Mouse (Mus musculus) heart, embryonic 11.5 days (tissue): ENCODE results near the gene Zfp655. TPM values are rescaled to one million over a fixed set of nuclear protein-coding genes. Genes with fewer than 3 reads are reported as not detected.

Experiments used
- ATAC-seq: fragments of 200-750 bp; cut with Nextera tagmentation; replicated peaks from 2 replicates; pipeline ENCODE4 v1.8.0; 2017; ENCODE audit warnings: moderate library complexity; ENCODE audit not compliant: insufficient number of reproducible peaks, low FRiP score, low TSS enrichment
- H3K27ac ChIP-seq: fragments of 300-500 bp; sonication (generic); 2 replicates; pipeline ENCODE4 v1.5.1; 2014; ENCODE audit warnings: mild to moderate bottlenecking, low read depth, low read length
- H3K27me3 ChIP-seq: fragments of 300-500 bp; sonication (generic); 2 replicates; pipeline ENCODE4 v1.6.1; 2014; ENCODE audit warnings: mild to moderate bottlenecking, low read length, mixed read lengths; ENCODE audit not compliant: control insufficient read depth, insufficient read depth
- H3K36me3 ChIP-seq: fragments of 300-500 bp; sonication (generic); 2 replicates; pipeline ENCODE4 v1.6.1; 2014; ENCODE audit warnings: mild to moderate bottlenecking, low read length, moderate library complexity, mixed read lengths; ENCODE audit not compliant: control insufficient read depth, insufficient read depth
- H3K4me1 ChIP-seq: fragments of 300-500 bp; sonication (generic); 2 replicates; pipeline ENCODE4 v1.6.1; 2014; ENCODE audit warnings: low read length; ENCODE audit not compliant: control insufficient read depth, insufficient read depth
- H3K4me2 ChIP-seq: fragments of 300-500 bp; sonication (generic); 2 replicates; pipeline ENCODE4 v1.6.1; 2014; ENCODE audit warnings: mild to moderate bottlenecking, moderate library complexity
- H3K4me3 ChIP-seq: fragments of 300-500 bp; sonication (generic); 2 replicates; pipeline ENCODE4 v1.5.1; 2014; ENCODE audit warnings: low read depth, low read length
- H3K9ac ChIP-seq: fragments of 300-500 bp; sonication (generic); 2 replicates; pipeline ENCODE4 v1.6.1; 2014; ENCODE audit warnings: mild to moderate bottlenecking, low read depth, low read length, moderate library complexity
- H3K9me3 ChIP-seq: fragments of 300-500 bp; sonication (generic); replicated peaks from 2 replicates; pipeline ENCODE4 v1.6.1; 2016; ENCODE audit warnings: low read length; ENCODE audit not compliant: control insufficient read depth
- WGBS: fragments of 180-500 bp; shearing (Covaris S2); extraction: QIAGEN DNeasy Blood & Tissue Kit; methylation state at CpG from one replicate; pipeline ENCODE4 v1.1.7; 2014; ENCODE audit not compliant: insufficient replicate concordance; 5-methylcytosine and 5-hydroxymethylcytosine counted together
- polyA plus RNA-seq: library from polyadenylated mRNA; unstranded; fragments of >200 nt; fragmentation: Nextera tagmentation; extraction: Ambion mirVana; gene quantifications from 2 replicates; pipeline ENCODE4 v1.2.1, GENCODE M21; 2014

Zfp655 gene
- 33.2 and 34.1 TPM in 2 replicates for polyA plus RNA-seq

DNA sequence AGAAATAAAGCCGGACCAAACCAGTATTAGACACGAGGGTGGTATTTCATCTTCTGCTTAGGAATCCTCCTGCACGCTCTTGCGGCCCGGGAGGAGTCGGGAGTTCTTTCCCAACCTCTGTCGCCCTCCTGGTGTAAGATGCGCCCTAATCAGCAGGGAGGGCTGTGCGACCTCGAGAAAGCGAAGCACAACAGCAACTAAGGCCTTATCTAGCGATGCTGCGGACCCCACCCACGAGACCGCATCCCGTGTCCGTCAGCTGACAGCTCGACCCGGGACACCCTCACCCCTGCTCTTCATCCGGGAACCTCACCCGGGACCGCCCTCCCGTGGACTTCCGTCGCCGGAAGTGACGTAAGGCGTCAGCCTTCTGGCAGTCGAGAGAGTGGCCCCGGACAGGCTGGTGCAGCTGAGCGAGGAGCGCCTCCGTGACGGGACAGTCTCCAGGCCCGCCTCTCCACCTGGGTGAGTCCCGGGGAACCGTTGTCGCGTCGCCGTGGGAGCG lies at the start of gene Zfp655:
Zfp655 (plus strand) TSS at position 349 of the 505 bp plus-strand sequence.
- H3K4me2 ChIP-seq: peak within 1 kb of the TSS; percentile 73
- under 1% methylated on average over 39 of the region's 42 CpGs for WGBS

DNA sequence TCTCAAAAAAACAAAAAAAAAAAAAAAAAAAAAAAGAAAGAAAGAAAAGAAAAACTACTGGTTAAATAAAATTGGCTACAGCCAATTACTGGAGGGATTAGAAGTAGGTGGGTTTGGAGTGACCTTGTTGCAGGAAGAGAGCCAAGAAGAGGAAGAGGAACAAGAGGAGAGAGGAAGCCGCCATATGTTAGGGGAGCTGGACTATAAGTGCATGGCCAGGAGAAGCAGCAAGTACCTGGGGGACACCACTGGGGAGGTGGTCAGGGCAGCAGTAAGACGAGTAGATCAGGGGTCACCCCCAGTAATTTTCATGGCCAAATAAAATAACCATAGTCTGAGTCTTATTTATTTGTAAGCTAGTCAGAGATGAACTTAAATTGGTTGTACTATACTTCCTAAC lies 46.3 kb upstream of the Zfp655 start:
- Histone ChIP-seq H3K4me3 (no peak overlapping the region), H3K27me3 (no peaks in the 10 kb centered on the region), H3K9ac (no peak overlapping the region), H3K9me3 (no peaks in the 10 kb centered on the region), H3K4me2 (no peak overlapping the region), H3K27ac (no peak overlapping the region), H3K4me1 (peaks cover 11% of the 10 kb centered on the region), H3K36me3 (peaks cover 62% of the 10 kb centered on the region)
- WGBS: 95% methylated on average over 2 of the region's 2 CpGs
- no peak for ATAC-seq

More for the DNA sequence above, at the start of gene Zfp655:
- H3K27ac ChIP-seq: peak within 1 kb of the TSS; percentile 88
- no peaks in the 10 kb centered on the region for H3K9me3 ChIP-seq
- peak within 1 kb of the TSS; percentile 100 for H3K4me3 ChIP-seq
- peaks cover 20% of the 10 kb centered on the region for H3K36me3 ChIP-seq
- H3K9ac ChIP-seq: peak within 1 kb of the TSS; percentile 98
- H3K27me3 ChIP-seq: no peaks in the 10 kb centered on the region
- ATAC-seq: peak; percentile 98
- H3K4me1 ChIP-seq: peaks cover 9% of the 10 kb centered on the region; the same call in 1 of the 2 replicates

DNA sequence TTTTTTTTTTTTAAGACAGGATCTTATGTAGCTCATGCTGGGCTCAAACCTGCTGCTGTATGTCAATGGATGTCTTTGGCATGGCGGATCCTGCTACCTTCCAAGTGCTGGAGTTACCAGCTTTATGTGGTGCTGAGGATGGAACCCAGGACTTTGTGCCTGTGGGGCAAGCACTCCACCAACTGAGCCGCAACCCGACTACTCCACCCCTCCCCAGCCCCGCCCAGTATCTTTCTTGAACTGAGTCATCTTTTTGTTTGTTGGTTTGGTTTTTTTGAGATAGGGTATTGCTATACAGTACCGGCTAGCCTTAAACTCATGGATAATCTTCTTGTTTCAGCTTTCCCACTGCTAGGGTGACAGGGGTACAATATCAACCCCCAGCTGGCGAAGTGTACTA lies 42.1 kb upstream of the Zfp655 start:
- no peaks in the 10 kb centered on the region for H3K9me3 ChIP-seq
- H3K36me3 ChIP-seq: peaks cover 31% of the 10 kb centered on the region
- peaks cover 13% of the 10 kb centered on the region for H3K4me1 ChIP-seq
- no peak overlapping the region for H3K27ac ChIP-seq
- no peaks in the 10 kb centered on the region for H3K27me3 ChIP-seq
- WGBS: 84% methylated on average over 6 of the region's 6 CpGs
- H3K9ac ChIP-seq: no peak overlapping the region
- H3K4me2 ChIP-seq: peak overlapping the region; percentile 94
- no peak for ATAC-seq
- H3K4me3 ChIP-seq: peak overlapping the region; percentile 82; the same call in 1 of the 2 replicates

DNA sequence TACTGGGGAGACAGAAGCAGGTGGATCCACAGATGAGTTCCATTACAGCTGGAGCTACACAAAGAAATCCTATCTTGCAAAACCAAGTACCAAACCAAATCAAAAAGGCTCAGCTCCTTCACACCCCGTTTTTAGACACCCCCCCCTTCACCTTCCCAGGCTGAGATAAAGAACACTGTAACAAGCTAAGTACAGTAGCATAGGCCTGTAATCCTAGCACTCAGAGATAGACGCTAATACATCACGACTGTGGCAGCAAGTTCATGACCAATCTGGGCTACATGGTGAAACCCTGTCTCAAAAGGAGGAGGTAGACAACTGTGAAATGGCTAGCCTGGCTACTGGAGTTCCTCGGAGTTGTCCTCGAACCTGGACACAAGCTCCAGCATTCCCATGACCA lies 41.1 kb upstream of the Zfp655 start:
- H3K36me3 ChIP-seq: peaks cover 30% of the 10 kb centered on the region
- peak overlapping the region; percentile 95; the same call in 1 of the 2 replicates for H3K27ac ChIP-seq
- H3K9me3 ChIP-seq: no peaks in the 10 kb centered on the region
- no peak for ATAC-seq
- H3K4me2 ChIP-seq: peak overlapping the region; percentile 94
- no peaks in the 10 kb centered on the region for H3K27me3 ChIP-seq
- 24% methylated on average over 5 of the region's 5 CpGs for WGBS
- H3K4me3 ChIP-seq: peak overlapping the region; percentile 82
- H3K9ac ChIP-seq: peak overlapping the region; percentile 99
- H3K4me1 ChIP-seq: peaks cover 13% of the 10 kb centered on the region

DNA sequence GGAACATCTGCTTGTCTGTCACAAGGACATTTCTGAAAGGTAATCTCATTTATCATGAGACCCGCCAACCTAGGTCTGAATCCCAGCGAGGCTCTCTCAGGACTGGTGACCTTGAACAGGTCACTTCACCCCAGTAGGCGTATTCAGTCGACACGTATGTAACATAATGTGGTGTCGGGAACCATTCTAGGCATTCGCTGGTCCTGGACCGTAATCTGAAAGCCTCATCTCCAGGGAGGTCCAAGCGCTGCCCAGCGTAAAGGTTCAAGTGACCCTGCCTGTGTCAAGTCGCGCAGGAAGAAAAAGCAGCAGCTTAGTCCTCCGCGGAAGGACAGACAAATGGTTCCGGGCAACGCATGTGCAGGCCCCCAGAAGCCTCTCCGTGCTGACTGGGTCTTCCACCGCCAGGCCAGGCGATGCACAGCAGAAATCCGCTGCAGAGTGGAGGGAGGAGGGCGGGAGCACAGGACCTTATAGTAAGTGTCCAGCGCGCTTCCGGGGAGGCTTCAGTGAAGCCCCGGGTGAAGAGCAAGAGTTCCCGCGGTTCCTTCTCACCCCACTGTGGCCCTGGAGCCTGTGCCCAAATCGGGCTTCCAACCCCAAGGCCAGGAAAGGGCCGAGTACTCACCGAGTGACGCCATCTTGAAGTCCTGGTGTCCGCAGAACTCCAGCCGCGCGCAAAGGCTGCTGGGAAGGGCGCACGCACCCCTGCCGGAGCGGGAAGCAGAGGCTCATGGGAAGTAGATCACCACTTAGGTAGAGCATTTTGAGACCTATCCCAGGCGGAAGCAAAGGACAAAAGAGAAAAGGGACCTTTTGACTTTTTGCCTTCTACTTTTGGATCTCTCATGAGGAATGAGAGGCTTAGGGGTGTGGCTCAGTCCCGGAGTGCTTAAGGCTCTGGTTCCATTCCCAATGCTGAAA lies 40.4 kb upstream of the Zfp655 start:
- H3K4me1 ChIP-seq: peaks cover 13% of the 10 kb centered on the region
- peak; percentile 84 for ATAC-seq
- H3K27ac ChIP-seq: peak overlapping the region; percentile 95
- H3K9ac ChIP-seq: peak overlapping the region; percentile 99
- peaks cover 27% of the 10 kb centered on the region for H3K36me3 ChIP-seq
- no peaks in the 10 kb centered on the region for H3K27me3 ChIP-seq
- 1% methylated on average over 41 of the region's 41 CpGs for WGBS
- peak overlapping the region; percentile 82 for H3K4me3 ChIP-seq
- peak overlapping the region; percentile 94 for H3K4me2 ChIP-seq
- H3K9me3 ChIP-seq: no peaks in the 10 kb centered on the region

DNA sequence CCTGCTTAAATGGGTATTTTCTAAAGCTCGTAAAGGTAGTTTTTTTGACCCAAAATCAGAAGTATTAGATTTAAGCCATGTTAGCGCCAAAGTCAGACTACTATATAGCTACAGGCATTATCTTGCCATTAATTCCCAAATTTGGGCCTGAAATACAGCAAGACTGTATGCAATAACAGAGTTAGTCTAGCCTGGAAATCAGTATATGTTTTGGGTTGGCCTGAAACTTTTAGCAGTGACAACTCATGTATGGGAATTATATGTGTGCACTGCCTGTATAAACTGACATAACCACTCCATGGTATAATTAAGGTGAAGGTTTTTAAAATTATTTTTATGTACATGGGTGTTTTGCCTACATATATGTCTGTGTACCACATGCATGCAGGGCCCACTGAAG lies 39.6 kb upstream of the Zfp655 start, which contains the start of gene Atp5j2:
Atp5j2 (minus strand) TSS at position 101 of the 400 bp plus-strand sequence.
- 87% methylated on average over 2 of the region's 2 CpGs for WGBS
- H3K4me2 ChIP-seq: peak within 1 kb of the TSS; percentile 94
- no peak for ATAC-seq
- H3K4me3 ChIP-seq: peak within 1 kb of the TSS; percentile 82
- H3K9ac ChIP-seq: peak within 1 kb of the TSS; percentile 99
- no peaks in the 10 kb centered on the region for H3K9me3 ChIP-seq
- H3K27me3 ChIP-seq: no peaks in the 10 kb centered on the region
- H3K27ac ChIP-seq: peak within 1 kb of the TSS; percentile 95
- H3K36me3 ChIP-seq: peaks cover 19% of the 10 kb centered on the region
- peaks cover 13% of the 10 kb centered on the region for H3K4me1 ChIP-seq

DNA sequence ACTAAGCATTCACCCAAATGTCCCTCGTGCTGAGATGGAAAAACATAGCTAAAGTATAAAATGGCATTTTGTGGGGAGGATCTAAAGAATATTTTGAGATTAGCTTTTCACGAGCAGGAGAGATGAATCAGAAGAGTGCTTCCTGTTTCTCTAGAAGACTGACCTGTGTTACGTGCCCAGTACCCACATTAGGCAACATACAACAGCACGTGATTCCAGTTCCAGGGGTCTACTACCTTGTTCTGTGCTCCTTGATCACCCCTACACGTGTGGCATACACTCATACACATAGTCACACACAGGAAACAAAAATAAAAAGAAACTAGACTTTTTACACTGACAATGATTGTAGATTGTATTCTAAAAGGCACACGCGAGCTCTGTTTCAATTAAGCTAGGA lies 31.1 kb upstream of the Zfp655 start:
- H3K9ac ChIP-seq: no peak overlapping the region
- H3K36me3 ChIP-seq: peaks cover 3% of the 10 kb centered on the region; the same call in 1 of the 2 replicates
- no peaks in the 10 kb centered on the region for H3K9me3 ChIP-seq
- H3K4me3 ChIP-seq: peak overlapping the region; percentile 79
- peak overlapping the region; percentile 96 for H3K4me2 ChIP-seq
- ATAC-seq: no peak
- no peaks in the 10 kb centered on the region for H3K27me3 ChIP-seq
- H3K4me1 ChIP-seq: peaks cover 10% of the 10 kb centered on the region
- WGBS: 76% methylated on average over 7 of the region's 7 CpGs
- no peak overlapping the region for H3K27ac ChIP-seq

DNA sequence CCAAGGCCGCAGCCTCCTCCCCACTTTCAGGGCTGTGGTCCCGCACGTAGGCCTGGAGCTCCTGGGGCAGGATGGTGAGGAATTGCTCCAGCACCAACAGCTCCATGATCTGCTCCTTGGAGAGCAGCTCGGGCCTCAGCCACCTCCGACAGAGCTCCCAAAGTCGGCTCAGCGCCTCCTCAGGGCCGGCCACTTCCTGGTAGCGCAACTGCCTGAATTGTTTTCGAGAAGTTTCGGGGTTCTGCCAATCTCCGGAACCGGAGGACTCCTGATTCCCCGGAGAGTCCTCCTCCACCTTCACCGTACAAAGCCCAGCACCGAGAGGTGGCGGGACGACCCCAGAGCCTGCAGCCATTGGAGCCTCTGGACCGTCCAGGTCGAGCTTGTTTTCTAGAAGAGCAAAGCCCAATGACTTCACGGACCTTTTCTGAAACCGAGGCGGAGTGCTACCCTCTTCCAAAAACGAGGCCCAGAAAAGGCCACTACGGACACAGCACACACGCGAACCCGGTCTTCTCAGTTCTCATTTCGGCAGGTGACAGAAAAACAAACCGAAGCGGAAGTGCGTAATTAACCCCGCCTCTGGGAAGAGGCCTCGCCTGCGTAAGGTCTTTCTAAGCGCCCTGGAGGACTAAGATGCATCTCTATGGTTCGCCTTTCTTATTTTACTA lies 30.1 kb upstream of the Zfp655 start, which contains the start of gene Zkscan14:
Zkscan14 (minus strand) TSS at position 548 of the 671 bp plus-strand sequence.
- ATAC-seq: no peak; the same call in 1 of the 2 replicates
- H3K9ac ChIP-seq: peak within 1 kb of the TSS; percentile 73
- H3K4me3 ChIP-seq: peak within 1 kb of the TSS; percentile 79
- peak within 1 kb of the TSS; percentile 96 for H3K4me2 ChIP-seq
- H3K9me3 ChIP-seq: no peaks in the 10 kb centered on the region
- H3K36me3 ChIP-seq: no peaks in the 10 kb centered on the region; the same call in 1 of the 2 replicates
- peak within 1 kb of the TSS; percentile 3; the same call in 1 of the 2 replicates for H3K27ac ChIP-seq
- 1% methylated on average over 37 of the region's 37 CpGs for WGBS
- H3K27me3 ChIP-seq: no peaks in the 10 kb centered on the region
- peaks cover 16% of the 10 kb centered on the region for H3K4me1 ChIP-seq
